ENCODE assay signal across 19 mouse cellular contexts in genomic region chr10:93316909-93317308, GRCm38 (mm10). TPM values are rescaled to one million over a fixed set of nuclear protein-coding genes. Genes with fewer than 3 reads are reported as not detected.
DNase-seq lines count a peak whose midpoint lies in the region; ATAC-seq lines count a peak whose summit lies in the region.
"Had no signal": no experiment of that assay in that cellular context is flagged by ENCODE, and none has a peak within 500 bp of the region (broad histone marks: within the 10 kb centered on the region; RNA-seq: fewer than 3 reads in every experiment).

No protein-coding gene starts in this region.

- H3K4me1 ChIP-seq in heart, embryonic 11.5 days (ENCODE audit: control insufficient read depth, insufficient read depth, low read length): no peaks in the 10 kb centered on the region
- H3K4me1 ChIP-seq in kidney, embryonic 16.5 days (ENCODE audit: insufficient read depth, low read length): peaks cover 2% of the 10 kb centered on the region; the same call in 1 of the 2 replicates
- H3K4me1 ChIP-seq: forebrain, embryonic 15.5 days; midbrain, embryonic 10.5 days had no signal

- no peaks in the 10 kb centered on the region for H3K27me3 ChIP-seq in heart, embryonic 11.5 days (ENCODE audit: control insufficient read depth, insufficient read depth, low read length)
- H3K27me3 ChIP-seq in kidney, embryonic 16.5 days (ENCODE audit: insufficient read depth, low read length): no peaks in the 10 kb centered on the region
- H3K27me3 ChIP-seq: embryonic facial prominence, embryonic 13.5 days; forebrain, embryonic 15.5 days had no signal

- H3K27ac ChIP-seq in heart, embryonic 11.5 days (ENCODE audit: low read depth, low read length): peak overlapping the region; percentile 54; the same call in 1 of the 2 replicates
- H3K27ac ChIP-seq in kidney, embryonic 16.5 days (ENCODE audit: low read length): peak overlapping the region; percentile 37; the same call in 1 of the 2 replicates
- H3K27ac ChIP-seq: embryonic facial prominence, embryonic 13.5 days; forebrain, embryonic 15.5 days; midbrain, embryonic 10.5 days had no signal

- H3K36me3 ChIP-seq in heart, embryonic 11.5 days (ENCODE audit: control insufficient read depth, insufficient read depth, low read length): no peaks in the 10 kb centered on the region
- H3K36me3 ChIP-seq in kidney, embryonic 16.5 days (ENCODE audit: insufficient read depth, low read length): no peaks in the 10 kb centered on the region
- H3K36me3 ChIP-seq: embryonic facial prominence, embryonic 13.5 days; forebrain, embryonic 15.5 days; midbrain, embryonic 10.5 days had no signal

- H3K4me3 ChIP-seq in heart, embryonic 11.5 days (ENCODE audit: low read depth, low read length): no peak overlapping the region
- no peak overlapping the region for H3K4me3 ChIP-seq in kidney, embryonic 16.5 days (ENCODE audit: low read length)
- H3K4me3 ChIP-seq: embryonic facial prominence, embryonic 13.5 days; forebrain, embryonic 15.5 days; midbrain, embryonic 10.5 days had no signal

- no peak for DNase-seq in heart, adult 9 months (ENCODE audit: low spot score in 2 of 2)
- no peak for DNase-seq in kidney, postnatal 14 days
- peak; percentile 67 for DNase-seq in R1 (ENCODE audit: low read depth, low spot score)
- DNase-seq in adrenal gland, postnatal 14 days: no peak
- DNase-seq in frontal cortex, postnatal 36 days (ENCODE audit: low spot score in 2 of 2): no peak
- DNase-seq: B cell, adult 2 months; cerebellum, adult 8-10 months; gastrocnemius, postnatal 36 days; layer of hippocampus, adult 9-11 months; left cerebral cortex, postnatal 4 days; lung, adult 2 months; thymus, postnatal 25 days had no signal

- no peaks in the 10 kb centered on the region for H3K9me3 ChIP-seq in heart, embryonic 11.5 days (replicated peaks; ENCODE audit: control insufficient read depth, low read length)
- H3K9me3 ChIP-seq in kidney, embryonic 16.5 days (ENCODE audit: low read length): 0 out of 2 replicates have a peak, but pooled peaks cover 3% of the 10 kb centered on the region
- H3K9me3 ChIP-seq: embryonic facial prominence, embryonic 13.5 days; forebrain, embryonic 15.5 days; midbrain, embryonic 10.5 days had no signal

- H3K4me2 ChIP-seq in heart, embryonic 11.5 days: no peak overlapping the region
- no peak overlapping the region for H3K4me2 ChIP-seq in kidney, embryonic 16.5 days (replicated peaks; ENCODE audit: low read depth, low read length)
- H3K4me2 ChIP-seq: embryonic facial prominence, embryonic 13.5 days; forebrain, embryonic 15.5 days had no signal

- ATAC-seq in heart, embryonic 11.5 days (replicated peaks; ENCODE audit: insufficient number of reproducible peaks, low FRiP score, low TSS enrichment): no peak
- no peak for ATAC-seq in kidney, embryonic 16.5 days (ENCODE audit: low FRiP score, low TSS enrichment)
- peak; percentile 90 for ATAC-seq in granulocyte monocyte progenitor cell, adult 5-6 weeks (replicated peaks; ENCODE audit: poor library complexity, severe bottlenecking)
- ATAC-seq: activated CD4-positive, CD25-positive, alpha-beta regulatory T cell, adult 4 months; forebrain, embryonic 15.5 days had no signal

- H3K9ac ChIP-seq in heart, embryonic 11.5 days (ENCODE audit: low read depth, low read length): no peak overlapping the region
- no peak overlapping the region for H3K9ac ChIP-seq in kidney, embryonic 16.5 days (replicated peaks; ENCODE audit: low read length)
- H3K9ac ChIP-seq: embryonic facial prominence, embryonic 13.5 days; forebrain, embryonic 15.5 days had no signal

- WGBS in heart, embryonic 11.5 days (ENCODE audit: insufficient replicate concordance): 50% methylated on average over 6 of the region's 6 CpGs
- 38% methylated on average over 6 of the region's 6 CpGs for WGBS in kidney, embryonic 16.5 days

RNA-seq across cellular contexts. Expression of gene Elk3, which starts 6.0 kb away (rescaled TPM):
- 39.9 and 42.1 TPM in 2 replicates for polyA plus RNA-seq in heart, embryonic 11.5 days (2014; fragmentation: Nextera tagmentation; extraction: Ambion mirVana)
- polyA plus RNA-seq in kidney, embryonic 16.5 days (2015; fragmentation: Nextera tagmentation; extraction: Ambion mirVana): 41.3 and 45.6 TPM in 2 replicates
- total RNA-seq in granulocyte monocyte progenitor cell, adult 5-6 weeks (2014; fragmentation: Nextera tagmentation): 32.0 and 34.6 TPM in 2 replicates
- 16.3 and 19.0 TPM in 2 replicates for total RNA-seq in granulocyte monocyte progenitor cell, adult 5-6 weeks (2017)
- total RNA-seq in adrenal gland, postnatal 14 days (2021): 50.4 and 58.0 TPM in 2 replicates
